ENCODE assay signal across 8 mouse cellular contexts in genomic region chr5:110979861-110980346, GRCm38 (mm10).
A peak's percentile ranks its signal among the peaks of the same experiment; 100 is the strongest.
DNase-seq lines count a peak whose midpoint lies in the region; ATAC-seq and TF ChIP-seq lines count a peak whose summit lies in the region.

No protein-coding gene starts in this region.

- H3K36me3 ChIP-seq in heart, adult 2 months (ENCODE audit: control insufficient read depth, insufficient read depth, low read length), result peaks cover 5% of the 10 kb centered on the region; the same call in 1 of the 2 replicates
- H3K36me3 ChIP-seq in intestine, postnatal 0 days (ENCODE audit: control insufficient read depth, insufficient read depth), result no peaks in the 10 kb centered on the region
- H3K36me3 ChIP-seq in liver, embryonic 15.5 days (replicated peaks), result no peaks in the 10 kb centered on the region
- no peaks in the 10 kb centered on the region for H3K36me3 ChIP-seq in neural tube, embryonic 11.5 days (ENCODE audit: control insufficient read depth, insufficient read depth, low read length)

- H3K27me3 ChIP-seq in heart, adult 2 months (ENCODE audit: control insufficient read depth, insufficient read depth, low read length), result no peaks in the 10 kb centered on the region
- H3K27me3 ChIP-seq in intestine, postnatal 0 days (replicated peaks; ENCODE audit: control insufficient read depth, insufficient read depth, low read length), result no peaks in the 10 kb centered on the region
- peaks cover 55% of the 10 kb centered on the region for H3K27me3 ChIP-seq in liver, embryonic 15.5 days
- H3K27me3 ChIP-seq in neural tube, embryonic 11.5 days (ENCODE audit: control insufficient read depth, insufficient read depth, low read length), result no peaks in the 10 kb centered on the region

- H3K27ac ChIP-seq in heart, adult 2 months, result peak overlapping the region; percentile 95
- peak overlapping the region; percentile 82 for H3K27ac ChIP-seq in intestine, postnatal 0 days (ENCODE audit: low read depth, low read length)
- H3K27ac ChIP-seq in liver, embryonic 15.5 days (replicated peaks), result no peak overlapping the region
- peak overlapping the region; percentile 58 for H3K27ac ChIP-seq in neural tube, embryonic 11.5 days (ENCODE audit: low read depth, low read length)

- H3K9me3 ChIP-seq in intestine, postnatal 0 days (ENCODE audit: control insufficient read depth), result no peaks in the 10 kb centered on the region
- no peaks in the 10 kb centered on the region for H3K9me3 ChIP-seq in liver, embryonic 15.5 days (replicated peaks)
- H3K9me3 ChIP-seq in neural tube, embryonic 11.5 days (ENCODE audit: control insufficient read depth, low read length), result no peaks in the 10 kb centered on the region

- peak overlapping the region; percentile 73 for H3K9ac ChIP-seq in heart, adult 2 months (ENCODE audit: low read depth, low read length)
- H3K9ac ChIP-seq in intestine, postnatal 0 days (ENCODE audit: low read depth, low read length), result peak overlapping the region; percentile 73
- H3K9ac ChIP-seq in liver, embryonic 15.5 days, result peak overlapping the region; percentile 39; the same call in 1 of the 2 replicates
- peak overlapping the region; percentile 61 for H3K9ac ChIP-seq in neural tube, embryonic 11.5 days (ENCODE audit: low read length)

- TF ChIP-seq EP300 in heart, adult 2 months (IDR thresholded peaks at IDR 0.05; ENCODE audit: insufficient read depth, low read depth, low read length), result peak; percentile 33; the same call in 1 of the 2 replicates

- ATAC-seq in intestine, postnatal 0 days, result peak; percentile 44
- 0 out of 2 replicates have a peak, but pooled peaks have one; percentile 28 for ATAC-seq in liver, embryonic 15.5 days (ENCODE audit: insufficient read depth)
- 0 out of 2 replicates have a peak, but pooled peaks have one; percentile 11 for ATAC-seq in neural tube, embryonic 11.5 days (ENCODE audit: insufficient read depth, low FRiP score, low TSS enrichment)

- intact Hi-C loops in heart, adult 2 months (cut with DNase I), result loop anchor here (1.0 to 5.0 kb wide), 7 partner anchors 29 to 277 kb away; partner anchors contain the start of genes Chek2 and Hscb

- H3K79me2 ChIP-seq in heart, adult 2 months (replicated peaks; ENCODE audit: control insufficient read depth, insufficient read depth, low read length), result peaks cover 5% of the 10 kb centered on the region

- peaks cover 9% of the 10 kb centered on the region for H3K4me1 ChIP-seq in heart, adult 2 months (ENCODE audit: control insufficient read depth, insufficient read depth, low read length)
- no peaks in the 10 kb centered on the region for H3K4me1 ChIP-seq in intestine, postnatal 0 days (replicated peaks; ENCODE audit: control insufficient read depth, insufficient read depth, low read length)
- no peaks in the 10 kb centered on the region for H3K4me1 ChIP-seq in liver, embryonic 15.5 days (replicated peaks)
- no peaks in the 10 kb centered on the region for H3K4me1 ChIP-seq in neural tube, embryonic 11.5 days (ENCODE audit: control insufficient read depth, insufficient read depth, low read length)

- peak; percentile 29 to 47 for DNase-seq in spleen, adult 18-20 months
- DNase-seq in spleen, adult 12 weeks (ENCODE audit: low spot score), result no peak
- peak; percentile 76 for DNase-seq in embryo, embryonic 10.5 days (ENCODE audit: low spot score)
- peak; percentile 67 to 71 for DNase-seq in heart, adult 2 months
- DNase-seq in neural tube, embryonic 11.5 days (ENCODE audit: low spot score), result peak; percentile 58
- DNase-seq in thymus, postnatal 36 days, result peak; percentile 14 to 33

- TF ChIP-seq POLR2A in heart, adult 2 months (IDR thresholded peaks at IDR 0.05; ENCODE audit: insufficient read depth, low read depth, low read length), result no peak

- peak overlapping the region; percentile 97 for H3K4me2 ChIP-seq in intestine, postnatal 0 days (replicated peaks; ENCODE audit: low read depth)
- peak overlapping the region; percentile 73 for H3K4me2 ChIP-seq in liver, embryonic 15.5 days
- H3K4me2 ChIP-seq in neural tube, embryonic 11.5 days (ENCODE audit: low read depth), result peak overlapping the region; percentile 96

- no peak for TF ChIP-seq CTCF in heart, adult 2 months (IDR thresholded peaks at IDR 0.05)
- no peak for TF ChIP-seq CTCF in intestine, postnatal 0 days (IDR thresholded peaks at IDR 0.05; ENCODE audit: low read depth)

- 0% methylated on average over 14 of the region's 14 CpGs for WGBS in heart, adult 2 months
- under 1% methylated on average over 14 of the region's 14 CpGs for WGBS in intestine, postnatal 0 days
- 1% methylated on average over 14 of the region's 14 CpGs for whole genome bisulfite sequencing in liver, embryonic 15.5 days (ENCODE audit: insufficient replicate concordance)
- WGBS in neural tube, embryonic 11.5 days, result under 1% methylated on average over 14 of the region's 14 CpGs

- peak overlapping the region; percentile 77 for H3K4me3 ChIP-seq in heart, adult 2 months
- peak overlapping the region; percentile 69 for H3K4me3 ChIP-seq in intestine, postnatal 0 days (ENCODE audit: low read depth, low read length)
- H3K4me3 ChIP-seq in liver, embryonic 15.5 days (replicated peaks), result peak overlapping the region; percentile 57
- peak overlapping the region; percentile 64 for H3K4me3 ChIP-seq in neural tube, embryonic 11.5 days (ENCODE audit: low read depth, low read length)
